Mouse (Mus musculus) left cerebral cortex, adult 9 months (tissue): ENCODE measurements around the gene P4hb.
"Not testable (repeated sequence)": the region's sequence is repeated elsewhere in the genome, so short reads cannot be mapped to it uniquely, and the experiment has no call there.

Experiments
- DNase-seq, 2 experiments: peaks; one replicate each; pipeline ENCODE4 v3.0.0; 2022; ENCODE audit warnings: low spot score in 2 of 2

P4hb gene

DNA sequence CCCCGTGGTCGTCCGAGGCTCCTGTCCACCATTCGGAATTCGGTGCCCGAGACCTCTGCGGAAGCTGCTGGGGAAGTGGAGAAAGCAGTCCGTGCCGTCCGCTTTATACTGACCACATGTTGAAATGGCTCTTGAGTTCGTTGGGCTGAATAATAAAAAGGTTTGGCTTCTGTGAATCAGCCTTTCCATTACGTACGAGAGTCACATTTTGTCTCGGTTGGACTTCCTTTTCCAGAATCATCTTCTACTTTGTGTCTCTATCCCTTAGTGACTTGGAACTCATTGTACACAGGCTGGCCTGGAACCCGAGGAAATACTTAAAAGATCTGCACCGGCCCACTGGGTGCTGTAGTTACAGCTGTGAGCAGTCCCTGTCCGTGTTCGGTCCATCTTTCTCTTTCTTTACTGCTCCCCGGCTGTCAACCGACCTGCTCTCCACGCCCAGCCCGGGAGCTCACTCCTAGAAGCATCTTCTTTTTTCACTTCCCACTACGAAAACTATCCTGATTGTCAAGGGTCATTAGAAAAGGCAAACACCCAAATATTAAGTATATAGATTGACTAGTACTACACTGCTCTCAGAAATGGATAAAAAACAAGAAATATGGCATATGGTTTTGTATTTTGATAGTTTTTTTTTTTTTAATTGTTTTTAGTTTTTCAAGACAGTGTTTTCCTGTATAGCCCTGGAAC, 678 bp upstream of the P4hb start:
- no peak for DNase-seq

- DNase-seq = no peak
These were observed 669 bp downstream of the P4hb start for GRCm38 (mm10) chr11:120572417-120572751.

GRCm38 (mm10) chr11:120571754-120572416, 1.2 kb downstream of the P4hb start:
- no peak for DNase-seq

DNA sequence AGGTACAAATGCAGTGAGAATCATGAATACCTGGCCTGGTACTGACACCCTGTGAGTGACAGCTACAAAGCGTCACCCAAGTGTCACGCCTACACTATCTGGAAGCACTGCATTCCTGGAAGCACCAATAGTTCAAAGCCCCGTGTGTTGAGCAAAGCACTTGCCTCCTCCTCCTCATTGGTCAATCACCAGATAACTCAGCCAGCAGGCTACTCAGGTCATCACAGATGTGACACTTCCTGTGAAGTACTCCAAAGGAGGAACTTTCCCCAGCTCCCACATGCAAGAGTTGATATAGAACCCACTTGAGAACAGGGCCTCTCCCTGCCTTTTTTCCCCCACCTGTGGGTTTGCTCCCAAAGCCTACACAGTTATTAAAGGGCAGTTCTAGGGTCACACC, 1.9 kb downstream of the P4hb start:
- no peak for DNase-seq

- no peak for DNase-seq
These were observed 4.7 kb downstream of the P4hb start for GRCm38 (mm10) chr11:120568324-120568723.

DNA sequence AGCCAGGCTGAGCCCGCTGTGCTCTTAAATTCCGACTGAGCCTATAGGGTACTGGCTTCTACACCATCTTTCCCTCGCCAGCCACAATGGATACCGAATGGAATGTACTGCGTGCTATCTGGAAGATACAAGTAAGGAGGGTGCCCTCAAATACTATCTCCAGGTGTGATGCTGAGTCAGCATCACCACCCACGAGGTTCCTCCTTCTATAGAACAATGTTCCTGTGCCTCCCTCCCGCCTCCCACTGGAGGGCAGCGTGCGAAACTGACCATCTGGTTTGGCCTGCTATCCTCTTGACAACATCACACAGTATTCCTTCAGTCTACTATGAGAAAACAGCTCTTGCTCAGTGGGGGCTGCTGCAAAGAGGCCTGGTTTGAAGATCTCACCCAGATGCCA, 7.9 kb downstream of the P4hb start:
- no peak for DNase-seq

DNA sequence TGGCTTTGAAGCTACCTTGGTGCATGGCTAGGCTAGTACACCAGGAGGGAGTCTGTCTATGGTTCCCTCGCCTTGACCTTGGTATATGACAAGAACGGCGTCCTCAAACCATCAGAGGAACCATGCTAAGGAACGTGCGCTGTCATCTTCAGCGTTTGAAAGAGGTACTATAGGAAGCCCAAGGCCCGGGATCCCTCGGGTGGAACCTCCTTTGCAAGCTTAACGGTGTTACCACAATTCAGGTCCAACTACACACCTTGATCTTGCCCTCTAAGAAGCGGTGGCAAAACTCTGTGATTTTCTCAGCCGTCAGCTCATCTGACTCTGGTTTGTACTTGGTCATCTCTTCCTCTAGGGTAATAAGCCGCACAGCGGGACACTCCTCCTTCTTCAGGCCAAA, 10.1 kb downstream of the P4hb start:
- no peak for DNase-seq

GRCm38 (mm10) chr11:120560952-120561728, 11.9 kb downstream of the P4hb start:
- DNase-seq = no peak

DNA sequence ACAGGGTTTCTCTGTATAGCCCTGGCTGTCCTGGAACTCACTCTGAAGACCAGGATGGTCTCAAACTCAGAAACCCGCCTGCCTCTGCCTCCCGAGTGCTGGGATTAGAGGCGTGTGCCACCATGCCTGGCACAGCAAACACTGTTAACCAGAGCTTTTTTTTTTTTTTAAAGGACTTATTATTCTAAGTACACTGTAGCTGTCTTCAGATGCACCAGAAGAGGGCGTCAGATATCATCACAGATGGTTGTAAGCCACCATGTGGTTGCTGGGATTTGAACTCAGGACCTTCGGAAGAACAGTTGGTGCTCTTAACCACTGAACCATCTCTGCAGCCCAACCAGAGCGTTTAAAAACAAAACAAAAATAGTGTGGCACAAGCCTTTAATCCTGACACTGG, 14.2 kb downstream of the P4hb start:
- DNase-seq = not testable (repeated sequence)

- no peak for DNase-seq
These were observed 17.8 kb downstream of the P4hb start for GRCm38 (mm10) chr11:120555260-120555659.

DNA sequence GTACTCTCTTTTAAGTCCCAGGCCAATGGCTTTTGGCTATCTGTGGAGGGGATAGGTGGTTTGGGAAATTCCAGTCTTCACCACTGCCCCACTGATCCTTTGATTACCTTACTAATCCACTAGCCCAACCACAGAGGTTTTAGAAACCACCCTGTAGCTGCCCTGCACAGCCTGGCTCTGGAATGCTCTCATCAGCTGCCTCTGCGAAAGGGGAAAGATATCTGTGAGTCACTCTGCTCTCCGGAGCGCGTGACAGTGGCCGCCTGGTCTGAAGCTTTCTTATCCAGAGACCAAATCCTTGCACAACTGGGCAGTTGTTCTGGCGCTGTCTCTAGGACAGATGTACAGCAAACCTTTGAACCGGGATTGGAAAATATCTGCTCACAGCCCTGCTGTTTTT, 18.2 kb downstream of the P4hb start:
- DNase-seq = no peak

DNA sequence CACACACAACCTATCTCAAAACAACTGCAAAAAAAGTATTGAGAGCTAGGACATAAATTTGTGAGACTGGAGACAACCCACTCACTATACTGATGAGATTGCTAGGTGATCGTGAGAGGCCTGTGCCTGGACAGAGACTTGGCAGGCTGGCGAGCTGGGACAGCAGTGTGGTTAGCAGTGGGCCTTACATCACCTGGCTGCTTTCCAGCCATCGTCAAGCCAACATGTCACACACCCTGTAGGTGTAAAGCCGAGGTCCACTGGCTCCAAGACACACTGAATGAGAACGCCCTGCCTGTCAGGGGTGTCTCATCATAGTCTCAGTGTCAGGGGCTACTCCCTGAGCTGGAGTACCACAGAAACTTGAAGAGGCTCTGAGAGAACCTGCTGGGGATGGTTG, 20.3 kb downstream of the P4hb start:
- DNase-seq = no peak

DNA sequence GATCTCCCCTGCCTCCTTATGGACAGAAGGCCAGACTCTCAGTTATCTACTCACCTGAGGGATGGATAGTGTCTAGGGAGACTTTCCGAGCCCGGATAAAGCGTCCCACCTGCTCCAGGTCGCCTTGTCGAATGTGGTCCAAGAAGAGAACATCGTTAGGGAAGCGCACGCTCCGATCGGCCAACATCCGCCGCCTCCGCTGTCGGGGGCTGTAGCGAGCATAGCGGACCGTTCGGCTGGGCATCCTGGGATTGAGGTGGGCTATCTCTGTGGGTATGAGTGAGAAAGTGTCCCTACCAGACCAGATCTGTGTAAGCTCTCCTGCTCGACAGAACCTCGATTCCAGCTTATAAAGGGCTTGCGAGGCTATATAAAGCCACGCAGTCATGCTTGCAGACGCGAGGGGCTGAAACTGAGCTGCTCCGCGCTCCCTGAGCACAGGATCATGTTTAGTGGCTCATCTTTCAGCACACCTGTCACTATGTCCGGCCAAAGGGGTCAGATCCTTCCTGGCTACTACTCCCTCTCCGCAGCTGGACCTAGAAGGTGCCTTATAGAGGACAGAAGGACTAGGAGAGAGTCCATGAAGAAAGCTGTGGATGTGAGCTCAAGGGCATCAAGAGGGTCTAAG, 22.1 kb downstream of the P4hb start, which contains the start of gene Ppp1r27:
Gene Ppp1r27 (minus strand): TSS at position 323 of the 631 bp plus-strand sequence.
- no peak for DNase-seq

GRCm38 (mm10) chr11:120549986-120550809, 22.9 kb downstream of the P4hb start:
- DNase-seq = no peak

- peak; percentile 66 to 88 for DNase-seq
These were observed 23.7 kb downstream of the P4hb start, which contains the start of gene Mcrip1 for GRCm38 (mm10) chr11:120549168-120549945. Gene Mcrip1 (minus strand): TSS chr11:120549727.

- DNase-seq = no peak
These were observed 24.3 kb downstream of the P4hb start for GRCm38 (mm10) chr11:120548786-120549167.

DNA sequence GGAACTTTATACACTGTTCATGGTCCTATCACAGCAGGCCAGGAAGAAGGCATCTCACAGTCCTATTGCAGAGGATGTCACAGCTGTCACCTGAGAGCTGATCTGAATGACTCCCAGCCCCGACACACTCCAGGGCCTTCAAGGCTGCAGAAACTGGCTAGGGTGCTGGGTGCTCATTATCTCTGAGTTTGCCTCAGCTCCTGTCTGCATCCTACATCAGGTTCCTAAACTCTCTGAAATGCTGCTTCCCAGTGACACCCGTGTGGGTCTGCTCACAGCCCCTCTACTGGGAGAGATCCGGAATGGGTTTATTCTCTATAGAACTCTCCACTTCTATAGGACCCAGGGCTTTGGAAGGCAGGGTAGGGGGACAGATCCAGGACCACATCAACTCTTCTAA, 24.8 kb downstream of the P4hb start:
- DNase-seq = no peak

GRCm38 (mm10) chr11:120547469-120547868, 25.6 kb downstream of the P4hb start:
- no peak for DNase-seq

DNA sequence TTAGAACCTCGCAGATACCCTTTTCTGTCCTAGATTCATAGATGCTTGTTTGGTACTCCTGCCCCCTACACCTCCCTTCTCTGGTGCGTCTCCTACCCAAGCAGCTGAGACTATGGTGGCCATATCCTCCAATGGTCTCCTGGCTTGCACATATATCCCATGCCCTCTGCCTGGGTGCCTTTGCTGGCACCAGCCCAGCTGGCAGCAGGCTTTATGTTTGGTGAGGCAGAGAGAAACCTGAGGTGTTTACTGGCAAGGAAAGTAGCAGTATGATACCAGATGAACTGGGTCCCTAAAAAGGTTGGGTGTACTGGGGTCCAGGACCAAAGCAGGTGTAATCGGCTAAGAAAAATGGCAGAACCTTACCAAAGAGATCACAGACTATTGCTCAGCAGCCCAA, 27.1 kb downstream of the P4hb start:
- DNase-seq = no peak

GRCm38 (mm10) chr11:120542376-120542775, 30.7 kb downstream of the P4hb start:
- no peak for DNase-seq

DNA sequence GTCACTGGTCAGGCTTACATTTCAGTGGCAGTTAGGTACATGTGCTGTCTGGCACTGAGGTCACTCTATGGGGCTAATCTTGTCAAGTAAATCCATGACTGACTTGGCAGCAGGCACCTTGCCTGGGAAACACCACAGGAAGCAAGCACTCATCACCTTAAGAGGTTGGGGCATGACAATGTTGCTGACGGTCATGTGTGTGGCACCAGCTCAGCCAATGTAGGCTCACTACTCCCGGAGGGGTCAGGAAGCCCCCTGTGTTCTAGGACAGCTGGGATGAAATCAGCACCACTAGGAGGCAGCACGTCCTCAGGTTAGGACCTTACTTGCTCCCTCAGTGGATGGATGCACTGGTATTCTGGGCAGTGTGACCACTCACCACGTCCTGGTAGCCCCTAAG, 31.1 kb downstream of the P4hb start:
- DNase-seq = no peak
